Mouse (Mus musculus): ENCODE measurements around the gene Bicdl1.

The Bicdl1 gene

DNA sequence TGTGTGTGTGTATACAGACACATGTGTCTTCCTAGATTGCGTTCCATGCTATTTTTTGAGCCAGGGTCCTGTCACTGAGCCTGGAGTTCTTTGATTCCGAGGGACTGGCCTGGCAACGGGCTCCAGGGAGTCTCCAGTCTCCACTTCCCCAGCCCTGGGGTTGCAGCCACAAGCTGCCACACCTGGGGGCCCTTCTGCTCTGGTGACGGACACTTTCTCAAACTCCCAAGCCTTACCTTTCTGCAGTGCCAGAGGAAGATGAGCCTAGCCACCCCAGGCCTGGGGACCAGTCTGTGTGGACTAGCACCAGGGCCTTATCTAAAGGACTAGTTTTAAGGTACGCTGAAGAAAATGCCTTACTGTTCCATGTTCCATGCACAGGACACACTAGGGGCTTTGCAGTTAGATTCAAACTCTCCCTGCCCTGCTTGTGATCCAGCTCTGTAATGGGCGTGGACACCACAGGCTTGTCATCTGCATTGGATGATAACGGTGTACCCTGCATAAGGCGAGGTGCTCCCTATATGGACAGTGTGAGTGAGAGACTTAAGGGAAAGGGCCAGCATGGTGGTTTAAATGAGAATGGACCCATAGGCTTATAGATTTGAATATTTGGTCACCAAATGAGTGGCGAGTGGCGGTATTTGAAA lies 105.1 kb downstream of the Bicdl1 start:
- no peak for DNase-seq (ENCODE audit: low read depth, low spot score)

DNA sequence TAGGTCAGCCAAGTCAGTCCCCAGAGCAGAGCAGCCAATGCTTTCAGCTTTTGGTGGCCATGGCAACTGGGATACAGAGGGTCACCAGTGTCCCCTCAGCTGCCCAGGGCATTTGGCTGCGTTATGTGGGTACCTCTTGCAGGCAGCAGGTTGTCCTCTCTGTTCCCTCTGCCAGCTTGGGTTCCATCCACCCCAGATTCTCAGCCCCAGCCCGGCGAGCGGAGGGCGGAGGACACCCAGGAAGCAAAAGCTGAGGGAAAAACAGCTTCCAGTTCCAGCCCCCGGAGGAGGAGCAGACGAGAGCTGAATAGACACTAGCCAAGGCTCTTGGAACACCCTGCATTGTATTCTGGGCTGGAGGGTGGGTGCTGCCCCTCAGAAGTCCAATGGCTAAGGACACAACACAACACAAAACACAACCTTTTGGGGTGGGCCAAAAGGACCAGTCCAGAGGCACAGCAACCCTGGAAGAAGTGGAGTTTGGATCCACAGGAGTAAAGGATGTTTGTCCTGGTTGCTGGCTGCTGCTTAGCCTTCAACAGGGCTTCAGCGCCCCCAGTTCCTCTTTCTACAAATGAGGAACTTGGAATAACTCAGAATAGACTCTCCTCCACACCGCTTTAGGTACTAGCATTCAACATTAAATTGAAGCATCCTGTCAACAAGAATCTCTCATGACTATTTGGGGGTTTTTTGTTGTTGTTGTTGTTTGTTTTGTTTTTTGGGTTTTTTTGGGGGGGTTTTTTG lies 107.6 kb downstream of the Bicdl1 start:
- DNase-seq (ENCODE audit: low read depth, low spot score): no peak

DNA sequence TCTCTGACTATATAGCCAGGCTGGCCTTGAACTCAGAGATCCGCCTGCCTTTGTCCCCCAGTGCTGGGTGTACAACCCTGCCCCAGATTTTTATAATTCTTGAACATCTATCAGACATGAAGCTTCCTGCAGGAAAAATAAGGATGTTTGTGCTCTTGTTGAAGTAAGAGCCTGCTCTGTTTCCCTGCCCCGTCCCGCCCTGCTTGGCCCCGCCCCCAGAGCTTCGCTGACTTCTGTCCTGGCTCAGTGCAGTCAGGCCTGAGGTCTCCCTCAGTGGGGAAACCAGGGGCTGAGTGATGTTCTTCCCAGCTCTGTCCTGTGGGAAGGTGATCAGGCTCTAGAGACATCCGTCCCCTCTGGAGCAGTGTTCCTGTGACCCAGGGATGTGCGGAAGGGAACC lies 108.7 kb downstream of the Bicdl1 start:
- no peak for DNase-seq (ENCODE audit: low read depth, low spot score)

DNA sequence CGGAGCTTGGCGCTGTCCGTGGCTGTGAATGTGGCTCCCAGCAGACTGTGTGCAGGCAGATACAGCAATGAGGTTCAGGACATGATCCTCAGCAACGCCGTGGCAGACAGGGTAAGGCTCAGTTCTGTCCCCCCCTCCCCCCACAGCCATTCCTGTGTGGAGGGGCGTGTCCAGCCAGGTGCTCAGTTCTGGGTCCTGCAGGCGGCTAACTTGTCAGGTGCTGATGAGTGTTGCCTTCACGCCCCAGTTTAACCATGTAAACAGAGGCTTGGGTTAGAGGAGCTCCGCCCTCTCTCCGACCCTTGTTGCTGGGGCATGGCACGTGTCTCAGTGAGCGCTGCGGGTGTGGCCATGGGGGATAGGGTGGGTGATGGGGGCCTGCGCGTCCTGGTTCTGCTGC lies 111.7 kb downstream of the Bicdl1 start:
- DNase-seq (ENCODE audit: low read depth, low spot score): no peak

GRCm38 (mm10) chr5:115614948-115615347 lies 116.5 kb downstream of the Bicdl1 start:
- DNase-seq (ENCODE audit: low read depth, low spot score): peak; percentile 24

DNA sequence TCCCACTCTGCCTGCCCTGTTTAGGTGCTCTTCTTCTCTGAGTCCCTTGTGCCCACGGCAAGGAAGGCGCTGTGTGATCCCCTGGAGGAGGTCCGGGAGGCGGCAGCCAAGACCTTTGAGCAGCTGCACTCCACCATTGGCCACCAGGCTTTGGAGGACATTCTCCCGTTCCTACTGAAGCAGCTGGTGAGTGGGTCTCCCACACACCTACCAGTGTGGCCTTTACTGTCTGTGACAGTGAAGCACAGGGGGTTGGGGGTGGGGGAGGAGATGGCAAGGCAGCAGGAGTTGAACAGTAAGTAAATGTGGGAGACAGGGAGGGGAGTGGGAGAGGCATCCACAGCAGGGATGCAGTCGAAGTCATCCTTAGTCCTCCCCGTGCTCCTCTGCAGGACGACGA lies 118.1 kb downstream of the Bicdl1 start:
- peak; percentile 67 for DNase-seq (ENCODE audit: low read depth, low spot score)

DNA sequence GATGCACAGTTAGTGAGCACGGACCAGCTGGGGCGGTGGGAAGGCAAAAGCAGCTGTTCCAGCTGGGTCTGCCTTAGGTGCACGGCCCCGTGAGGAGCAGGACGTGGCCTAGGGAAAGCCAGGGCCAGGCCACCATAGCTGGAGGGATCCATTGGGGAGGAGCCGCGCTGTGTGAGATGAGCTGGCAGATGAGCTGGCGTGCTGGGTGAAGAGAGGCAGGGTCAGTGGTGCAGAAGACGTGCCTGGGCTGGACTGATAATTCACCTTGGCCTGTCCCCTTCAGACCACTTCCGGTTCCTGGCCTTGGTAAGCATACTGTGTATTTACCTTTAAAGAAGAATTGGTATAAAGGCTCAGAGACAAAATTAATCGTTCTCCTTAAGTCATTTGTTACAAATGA lies 119.9 kb downstream of the Bicdl1 start:
- DNase-seq (ENCODE audit: low read depth, low spot score): no peak

DNA sequence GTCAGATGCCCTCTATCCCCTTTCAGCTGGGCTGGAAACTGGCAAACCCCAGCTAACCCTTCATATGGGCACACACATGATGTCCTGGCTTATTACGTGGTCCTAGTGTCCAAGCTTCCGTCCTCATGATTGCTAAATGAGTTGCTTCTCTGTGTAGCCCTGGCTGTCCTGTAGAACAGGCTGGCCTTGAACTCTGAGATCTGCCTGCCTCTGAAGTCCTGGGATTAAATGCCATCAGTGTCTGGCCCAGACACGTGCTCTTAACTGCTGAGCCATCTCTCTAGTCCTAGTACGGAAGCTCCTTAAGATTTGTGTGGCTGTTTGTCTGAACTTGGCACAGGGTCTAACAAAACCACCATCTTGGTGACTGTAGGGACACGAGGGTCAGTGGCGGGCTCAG lies 127.9 kb downstream of the Bicdl1 start:
- DNase-seq (ENCODE audit: low read depth, low spot score): no peak

Measured in brain, adult 2 months (tissue).